Mouse (Mus musculus): ENCODE measurements at regions not wholly inside any gene's neighbourhood (a gene's known extent, or its start where the extent isn't known, plus 50 kb on each side); places are given as distances from the start of the nearest gene placed in this dataset.

DNA sequence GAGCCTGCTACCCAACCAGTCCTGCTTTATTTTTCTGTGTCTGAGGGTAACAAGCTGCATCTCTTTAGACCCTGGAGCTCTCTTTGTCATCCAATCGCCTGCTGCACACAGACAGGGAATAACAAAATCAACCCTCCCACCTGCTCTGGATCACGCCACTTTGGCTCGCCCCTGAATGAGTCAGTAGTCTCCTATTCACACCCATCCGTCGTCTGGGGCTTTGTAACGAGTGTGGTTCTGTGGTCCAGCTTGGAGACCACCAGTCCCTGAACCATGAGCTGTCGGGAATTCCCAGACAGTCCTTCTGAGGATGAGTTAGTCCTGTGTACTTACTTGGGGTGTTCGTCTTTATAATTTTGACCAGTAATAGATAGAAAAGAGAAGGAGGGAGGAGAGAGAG, 248.7 kb downstream of the Tgfb2 start:
- TF ChIP-seq CTCF (IDR thresholded peaks at IDR 0.05; ENCODE audit: borderline replicate concordance, insufficient read depth, low read depth, low read length) = no peak
- no peak for TF ChIP-seq POLR2A (IDR thresholded peaks at IDR 0.05; ENCODE audit: borderline replicate concordance, insufficient read depth, low read length)

Measured in cerebellum, adult 2 months (tissue).